Mouse (Mus musculus): ENCODE measurements around the gene Nus1. TPM values are rescaled to one million over a fixed set of nuclear protein-coding genes. Genes with fewer than 3 reads are reported as not detected.

Gene Nus1
- total RNA-seq, 2 experiments from 2014 or later: 5.6 to 7.2 TPM

DNA sequence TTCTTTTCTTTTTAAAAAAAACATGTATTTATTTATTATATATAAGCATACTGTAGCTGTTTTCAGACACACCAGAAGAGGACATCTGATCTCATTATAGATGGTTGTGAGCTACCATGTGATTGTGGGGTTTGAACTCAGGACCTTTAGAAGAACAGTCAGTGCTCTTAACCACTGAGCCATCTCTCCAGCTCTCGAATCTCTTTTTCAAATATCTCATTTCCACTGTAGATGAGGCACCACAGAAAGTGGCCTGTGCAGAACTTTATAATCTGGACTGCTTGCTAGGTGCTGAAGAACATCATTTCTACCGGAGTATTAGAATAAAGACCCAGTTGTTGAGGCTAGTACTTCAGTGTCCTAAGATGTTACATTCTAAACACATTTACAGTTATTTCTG is 2.3 kb upstream of the Nus1 start:
- ATAC-seq (replicated peaks; ENCODE audit: low FRiP score, poor library complexity, severe bottlenecking): no peak

GRCm38 (mm10) chr10:52416458-52416857 is 889 bp upstream of the Nus1 start:
- ATAC-seq (replicated peaks; ENCODE audit: low FRiP score, poor library complexity, severe bottlenecking): no peak

DNA sequence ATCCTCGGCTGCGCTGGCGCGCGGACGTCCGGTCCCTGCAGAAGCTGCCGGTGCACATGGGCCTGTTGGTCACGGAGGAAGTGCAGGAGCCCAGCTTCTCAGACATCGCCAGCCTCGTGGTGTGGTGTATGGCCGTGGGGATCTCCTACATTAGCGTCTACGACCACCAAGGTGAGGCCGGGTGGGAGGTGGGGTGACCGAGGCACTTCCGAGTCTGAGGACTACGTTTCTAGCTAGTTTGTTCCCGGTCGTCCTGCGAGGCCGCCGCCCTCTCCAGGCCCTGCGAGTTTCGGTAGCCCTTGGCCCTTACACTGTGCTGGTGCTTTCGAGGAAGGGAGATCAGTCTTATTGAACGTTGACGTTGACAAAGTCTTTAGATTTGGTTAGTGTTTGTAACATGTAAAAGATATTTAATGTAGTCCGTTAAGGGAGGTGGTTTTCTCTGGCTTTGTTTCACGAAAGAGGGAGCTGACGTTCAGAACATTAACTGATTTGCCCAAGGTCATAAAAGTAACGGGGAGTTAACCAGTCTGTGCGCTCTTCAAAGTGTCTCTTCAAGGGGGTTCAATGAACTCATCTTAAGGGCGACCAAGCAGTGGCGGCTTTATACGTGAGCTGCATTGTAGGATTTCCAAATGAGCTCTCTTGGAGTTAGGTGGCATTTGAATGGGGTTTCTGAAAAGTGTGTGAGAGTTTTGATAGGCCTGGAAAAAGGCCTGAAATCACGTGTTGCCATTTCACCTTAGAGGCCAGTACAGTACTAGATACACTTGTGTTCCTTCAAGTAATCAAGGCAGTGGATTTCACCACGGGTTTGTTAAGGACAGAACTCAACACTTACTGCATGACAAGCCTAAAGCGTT is 882 bp downstream of the Nus1 start:
- ATAC-seq (replicated peaks; ENCODE audit: low FRiP score, poor library complexity, severe bottlenecking): peak; percentile 5; the same call in 1 of the 2 replicates

DNA sequence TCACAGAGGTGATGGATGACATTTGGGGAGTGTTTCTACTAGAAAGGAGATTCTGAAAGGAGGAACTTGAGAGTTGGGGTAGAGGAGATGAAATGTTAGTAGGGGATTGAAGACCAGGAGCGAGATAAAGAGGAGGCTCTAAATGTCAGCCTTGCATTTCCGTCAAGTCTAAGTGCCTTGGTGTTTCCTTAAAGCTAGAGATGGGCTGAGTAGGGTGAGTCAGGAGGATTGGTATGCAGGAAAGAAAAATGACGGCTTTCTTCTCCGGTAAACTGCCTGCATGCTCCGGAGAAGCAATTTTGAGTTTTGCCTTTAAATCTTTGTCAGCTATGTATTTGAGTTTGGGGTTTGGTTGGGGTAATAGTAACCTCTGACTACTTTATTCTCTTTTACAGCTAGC is 1.6 kb downstream of the Nus1 start:
- no peak for ATAC-seq (replicated peaks; ENCODE audit: low FRiP score, poor library complexity, severe bottlenecking)

DNA sequence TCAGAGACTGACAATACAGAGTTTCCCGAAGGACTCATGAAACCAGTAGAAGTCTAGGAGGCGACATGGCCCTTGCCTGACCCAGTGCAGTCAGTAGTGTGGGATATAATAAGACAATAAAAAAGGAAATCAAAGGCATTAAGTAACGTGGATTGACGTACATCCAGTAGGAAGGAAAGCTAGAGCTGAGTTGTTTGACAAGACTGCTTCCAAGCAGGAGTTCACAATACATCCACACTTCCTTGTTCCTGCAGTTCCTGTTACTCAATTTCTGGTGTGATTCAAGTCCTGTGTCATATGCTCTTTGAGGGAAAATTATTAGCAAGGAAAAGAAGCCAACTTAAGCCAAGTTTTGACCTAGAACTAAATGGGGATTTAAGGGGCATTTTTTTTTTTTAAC is 2.1 kb downstream of the Nus1 start:
- ATAC-seq (replicated peaks; ENCODE audit: low FRiP score, poor library complexity, severe bottlenecking): no peak

- no peak for ATAC-seq (replicated peaks; ENCODE audit: low FRiP score, poor library complexity, severe bottlenecking)
Measured at GRCm38 (mm10) chr10:52420526-52420925, 3.2 kb downstream of the Nus1 start.

DNA sequence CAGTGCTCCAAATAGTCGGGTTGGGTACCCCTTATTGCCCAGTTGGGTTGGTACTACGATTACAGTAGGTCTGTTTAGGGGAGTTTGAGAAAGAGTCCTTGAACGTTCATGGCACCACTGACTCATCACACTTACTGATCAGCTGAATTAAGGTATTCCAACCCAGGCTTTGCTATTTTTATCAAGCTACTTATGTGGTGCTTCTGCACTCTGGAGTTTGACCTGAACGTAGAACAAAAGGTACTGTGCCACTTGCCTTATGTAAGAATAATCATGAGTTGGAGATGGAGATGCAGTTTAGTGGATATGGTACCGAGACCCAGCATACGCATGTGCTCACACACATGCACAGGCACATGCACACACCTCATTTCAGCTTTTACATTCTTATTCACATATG is 4.4 kb downstream of the Nus1 start:
- no peak for ATAC-seq (replicated peaks; ENCODE audit: low FRiP score, poor library complexity, severe bottlenecking)

DNA sequence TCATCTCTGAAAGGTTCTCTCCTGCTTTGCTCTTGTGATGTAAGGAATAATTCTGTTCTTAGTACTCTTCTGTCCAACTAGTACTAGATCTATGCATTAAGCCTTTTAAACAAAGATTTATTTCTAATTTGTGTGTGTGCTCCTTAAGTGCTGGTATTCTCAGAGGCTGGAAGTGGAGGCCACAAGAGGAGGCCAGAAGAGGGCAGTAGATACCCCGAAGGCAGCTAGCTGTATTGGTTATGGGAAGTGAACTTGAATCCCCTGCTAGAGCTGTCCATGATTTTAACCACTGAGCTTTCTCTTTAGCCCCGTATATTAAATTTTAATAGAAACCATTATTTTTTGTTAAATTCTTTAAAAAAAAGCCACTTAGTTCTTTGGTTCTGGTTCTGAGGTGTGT is 5.8 kb downstream of the Nus1 start:
- ATAC-seq (replicated peaks; ENCODE audit: low FRiP score, poor library complexity, severe bottlenecking): no peak

GRCm38 (mm10) chr10:52426314-52426980 is 9.1 kb downstream of the Nus1 start:
- no peak for ATAC-seq (replicated peaks; ENCODE audit: low FRiP score, poor library complexity, severe bottlenecking)

- ATAC-seq (replicated peaks; ENCODE audit: low FRiP score, poor library complexity, severe bottlenecking): no peak
Measured at GRCm38 (mm10) chr10:52427634-52428415, 10.5 kb downstream of the Nus1 start.

DNA sequence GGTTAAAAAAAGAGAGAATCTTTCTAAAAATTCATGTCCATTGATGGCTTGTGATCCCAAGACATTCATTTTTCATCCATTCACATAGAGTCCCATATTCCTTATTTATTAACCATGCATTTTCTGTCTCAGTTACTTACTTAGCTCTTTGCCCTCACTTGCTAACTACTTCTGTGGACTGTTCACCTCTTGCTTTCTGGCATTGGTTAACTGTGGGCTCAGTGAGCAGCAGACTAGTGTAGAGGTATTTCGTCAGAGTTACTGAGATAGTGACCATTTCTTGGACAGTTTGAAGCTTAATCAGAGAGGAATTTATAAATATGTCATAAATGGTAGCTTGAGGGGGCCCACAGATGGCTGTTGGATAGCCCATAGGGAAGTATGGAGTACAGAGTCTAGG is 13.6 kb downstream of the Nus1 start:
- ATAC-seq (replicated peaks; ENCODE audit: low FRiP score, poor library complexity, severe bottlenecking): no peak

DNA sequence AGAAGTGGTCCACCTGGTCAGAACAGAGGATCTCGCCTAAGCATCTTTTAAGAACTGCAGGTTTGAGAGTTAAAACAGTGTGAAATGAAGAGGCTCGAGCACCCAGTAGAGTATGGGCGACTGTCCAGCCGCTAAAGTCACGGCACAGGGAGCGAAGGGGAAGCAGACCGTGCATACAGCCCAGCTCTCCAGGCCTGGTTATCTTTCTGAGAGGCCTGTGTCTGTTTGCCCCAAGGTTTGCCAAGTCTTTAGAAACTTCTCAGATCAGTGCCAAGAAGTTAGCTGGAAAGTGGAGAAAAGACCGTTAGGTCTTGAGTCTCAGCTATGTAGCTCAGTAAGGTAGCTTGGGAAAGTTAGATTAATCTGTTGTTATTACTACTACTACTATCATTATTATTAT is 17.5 kb downstream of the Nus1 start:
- ATAC-seq (replicated peaks; ENCODE audit: low FRiP score, poor library complexity, severe bottlenecking): no peak

GRCm38 (mm10) chr10:52460614-52461013 is 43.3 kb downstream of the Nus1 start:
- no peak for ATAC-seq (replicated peaks; ENCODE audit: low FRiP score, poor library complexity, severe bottlenecking)

DNA sequence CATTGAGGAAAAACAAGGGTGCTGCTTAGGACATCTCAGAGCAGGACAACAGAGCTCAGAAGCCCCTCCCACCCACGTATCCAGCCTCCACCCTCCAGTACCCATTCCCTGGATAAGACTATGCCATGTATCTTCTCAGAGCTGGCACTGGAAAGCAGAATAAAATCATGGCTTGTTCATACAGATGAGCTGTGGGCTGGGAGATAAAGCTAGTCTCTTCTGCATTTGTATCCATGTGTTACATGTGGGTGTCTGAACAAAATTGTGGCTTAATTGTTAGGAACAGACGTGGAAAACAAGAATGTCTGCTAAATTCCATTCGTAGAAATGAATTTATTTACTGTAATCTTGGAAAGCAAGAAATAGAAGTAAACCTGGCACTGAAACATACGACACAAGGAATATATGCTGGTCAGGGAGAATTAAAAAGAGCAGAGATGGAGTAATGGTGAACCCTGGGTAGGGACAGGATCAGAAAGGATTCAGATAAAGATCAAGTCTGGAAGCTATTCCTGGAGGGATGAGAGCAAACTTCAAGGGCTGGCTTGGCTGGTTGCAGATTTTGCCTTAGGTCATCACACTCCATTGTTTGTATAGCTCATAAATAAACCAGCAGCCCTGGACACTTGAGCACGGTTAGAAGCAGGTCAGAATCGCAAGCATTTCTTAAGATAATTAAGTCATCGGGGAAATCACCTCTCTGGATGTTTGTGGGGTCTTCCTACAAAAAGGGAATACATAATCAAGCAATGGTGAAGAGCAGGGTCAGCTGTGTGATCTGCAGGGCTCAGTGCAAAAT is 46.8 kb downstream of the Nus1 start:
- no peak for ATAC-seq (replicated peaks; ENCODE audit: low FRiP score, poor library complexity, severe bottlenecking)

GRCm38 (mm10) chr10:52471520-52471919 is 54.2 kb downstream of the Nus1 start:
- no peak for ATAC-seq (replicated peaks; ENCODE audit: low FRiP score, poor library complexity, severe bottlenecking)

Other genes with a start within 250 kb of the Nus1 start
- gene Ros1, start 222.3 kb upstream of the Nus1 start, total RNA-seq (2015; ENCODE audit: low replicate concordance): not detected in 2 replicates
- gene Ros1, start 222.3 kb upstream of the Nus1 start, total RNA-seq (2017; ENCODE audit: low replicate concordance): not detected in 2 replicates
- not detected in 2 replicates for gene Dcbld1, start 183.9 kb upstream of the Nus1 start, total RNA-seq (2015; ENCODE audit: low replicate concordance)
- not detected in 2 replicates for gene Dcbld1, start 183.9 kb upstream of the Nus1 start, total RNA-seq (2017; ENCODE audit: low replicate concordance)
- not detected in 2 replicates for gene Gm26741, start 58.8 kb upstream of the Nus1 start, total RNA-seq (2015; ENCODE audit: low replicate concordance)
- not detected in 2 replicates for gene Gm26741, start 58.8 kb upstream of the Nus1 start, total RNA-seq (2017; ENCODE audit: low replicate concordance)
- gene Gopc, start 35.4 kb upstream of the Nus1 start, total RNA-seq (2015; ENCODE audit: low replicate concordance): 2.1 and 2.9 TPM in 2 replicates
- 1.4 and 15.9 TPM in 2 replicates for gene Gopc, start 35.4 kb upstream of the Nus1 start, total RNA-seq (2017; ENCODE audit: low replicate concordance)
- not detected in 2 replicates for gene Nepn, start 28.6 kb upstream of the Nus1 start, total RNA-seq (2015; ENCODE audit: low replicate concordance)
- gene Nepn, start 28.6 kb upstream of the Nus1 start, total RNA-seq (2017; ENCODE audit: low replicate concordance): not detected in 2 replicates